ENCODE assay signal across 9 mouse cellular contexts in the genomic region with DNA sequence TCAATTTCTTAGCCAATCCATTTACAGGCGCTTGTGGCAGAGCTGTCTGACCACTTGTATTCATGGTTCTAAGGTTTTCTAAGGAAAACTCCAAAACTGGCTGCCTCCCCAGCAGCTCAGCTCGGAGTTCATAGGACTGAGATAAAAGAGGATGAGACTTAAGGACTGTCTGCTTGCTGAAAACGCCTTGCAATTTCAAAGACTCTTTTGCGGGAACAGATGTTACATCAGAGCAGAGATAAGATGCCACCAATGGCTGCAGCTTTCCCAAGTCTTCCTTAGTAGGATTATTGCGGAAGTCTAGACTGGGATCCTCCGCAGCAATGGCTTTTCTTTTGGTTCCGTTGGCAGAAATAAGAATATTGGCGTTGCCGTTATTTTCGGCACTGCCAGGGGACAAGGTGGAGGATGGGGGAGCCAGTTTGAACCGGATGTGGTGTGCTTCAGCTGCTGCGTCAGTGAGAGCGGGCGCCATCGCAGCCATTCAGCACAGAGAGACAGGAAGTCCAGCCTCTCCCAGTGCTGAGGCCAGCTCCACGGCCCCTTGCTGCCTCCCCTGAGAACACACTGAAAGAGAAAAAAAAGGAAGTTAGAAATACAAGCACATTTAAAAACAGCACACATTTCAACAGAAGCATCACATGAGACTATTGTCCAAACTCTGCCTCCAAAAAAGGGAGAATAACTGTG. TPM values are rescaled to one million over a fixed set of nuclear protein-coding genes. Genes with fewer than 3 reads are reported as not detected.
DNase-seq lines count a peak whose midpoint lies in the region; ATAC-seq and TF ChIP-seq lines count a peak whose summit lies in the region.
"Had no signal": no experiment of that assay in that cellular context is flagged by ENCODE, and none has a peak within 500 bp of the region (broad histone marks: within the 10 kb centered on the region; RNA-seq: fewer than 3 reads in every experiment).

No protein-coding gene starts in this region.

- no peak overlapping the region for H3K9ac ChIP-seq in intestine, embryonic 16.5 days (ENCODE audit: low read depth, low read length)
- H3K9ac ChIP-seq: neural tube, embryonic 13.5 days had no signal

- 86% methylated on average over 16 of the region's 16 CpGs for WGBS in intestine, embryonic 16.5 days

- no peak for TF ChIP-seq POLR2A in bone marrow macrophage, adult 2 months (IDR thresholded peaks at IDR 0.05; ENCODE audit: borderline replicate concordance, low read depth, low read length)

- no peaks in the 10 kb centered on the region for H3K27me3 ChIP-seq in intestine, embryonic 16.5 days (replicated peaks; ENCODE audit: control insufficient read depth, insufficient read depth, low read length)
- H3K27me3 ChIP-seq: neural tube, embryonic 13.5 days had no signal

- H3K36me3 ChIP-seq in intestine, embryonic 16.5 days (ENCODE audit: control insufficient read depth, insufficient read depth, low read length) = 0 out of 2 replicates have a peak, but pooled peaks cover 9% of the 10 kb centered on the region

- no peaks in the 10 kb centered on the region for H3K9me3 ChIP-seq in intestine, embryonic 16.5 days (ENCODE audit: control insufficient read depth, low read length)
- H3K9me3 ChIP-seq: neural tube, embryonic 13.5 days had no signal

- peak; percentile 31 to 43 for DNase-seq in left cerebral cortex, postnatal 14 days (ENCODE audit: low spot score in 2 of 2)
- no peak for DNase-seq in left cerebral cortex, postnatal 4 days
- DNase-seq in thymus, postnatal 25 days = peak; percentile 85
- DNase-seq in cerebellum, adult 8-10 months = no peak
- DNase-seq in cerebellum, postnatal 25 days = no peak

- peak overlapping the region; percentile 98 for H3K27ac ChIP-seq in bone marrow macrophage, adult 2 months (ENCODE audit: insufficient read depth, low read depth, low read length)
- H3K27ac ChIP-seq in intestine, embryonic 16.5 days (ENCODE audit: low read length) = no peak overlapping the region
- H3K27ac ChIP-seq: neural tube, embryonic 13.5 days had no signal

- TF ChIP-seq CTCF in bone marrow macrophage, adult 2 months (IDR thresholded peaks at IDR 0.05; ENCODE audit: low read depth, low read length) = no peak

- ATAC-seq in intestine, embryonic 16.5 days = 0 out of 2 replicates have a peak, but pooled peaks have one; percentile 31
- ATAC-seq in megakaryocyte, adult 5-6 weeks (ENCODE audit: poor library complexity, severe bottlenecking) = peak; percentile 100

- intact Hi-C loops in left cerebral cortex, postnatal 14 days (cut with DNase I) = no loop called here
- intact Hi-C loops in left cerebral cortex, postnatal 4 days (cut with DNase I) = no loop called here

- no peak overlapping the region for H3K4me2 ChIP-seq in intestine, embryonic 16.5 days (ENCODE audit: low read depth, low read length)
- H3K4me2 ChIP-seq: neural tube, embryonic 13.5 days had no signal

- H3K4me1 ChIP-seq in bone marrow macrophage, adult 2 months (ENCODE audit: control insufficient read depth, insufficient read depth, low read length) = peaks cover 37% of the 10 kb centered on the region
- H3K4me1 ChIP-seq in intestine, embryonic 16.5 days (ENCODE audit: control insufficient read depth, insufficient read depth, low read length) = no peaks in the 10 kb centered on the region

- peak overlapping the region; percentile 41 for H3K4me3 ChIP-seq in bone marrow macrophage, adult 2 months (ENCODE audit: insufficient read depth, low read length)
- no peak overlapping the region for H3K4me3 ChIP-seq in intestine, embryonic 16.5 days (ENCODE audit: low read length)
- H3K4me3 ChIP-seq: neural tube, embryonic 13.5 days had no signal

RNA-seq across cellular contexts. Expression of a gene that starts 43.8 kb away (rescaled TPM):
- 10 to 100 TPM; 64.8 to 71.7 TPM for total RNA-seq in left cerebral cortex, postnatal 14 days (2021)
- total RNA-seq in left cerebral cortex, postnatal 4 days (2021) = 10 to 100 TPM; 74.9 to 79.6 TPM
- polyA plus RNA-seq in bone marrow macrophage, adult 2 months (2012; ENCODE audit: insufficient read depth, insufficient read length, missing spikeins) = 37.4 and 37.9 TPM in 2 replicates
- polyA plus RNA-seq in intestine, embryonic 16.5 days (2015; fragmentation: Nextera tagmentation; extraction: Ambion mirVana) = 13.7 and 14.4 TPM in 2 replicates
- 50.8 and 51.7 TPM in 2 replicates for total RNA-seq in megakaryocyte, adult 5-6 weeks (2015)
- 27.5 and 33.3 TPM in 2 replicates for total RNA-seq in megakaryocyte, adult 5-6 weeks (2017)

Comparison
In these comparisons a context has a peak if more than half of its experiments do, and no peak if none do; other contexts are left out.
1. DNase-seq: peak in left cerebral cortex, postnatal 14 days (2 of 2) and thymus, postnatal 25 days (single experiment); none in left cerebral cortex, postnatal 4 days (single experiment), cerebellum, adult 8-10 months (single experiment) and cerebellum, postnatal 25 days (0 of 2).